Mouse (Mus musculus): ENCODE results near the gene Cdkn1c. TPM values are rescaled to one million over a fixed set of nuclear protein-coding genes. Genes with fewer than 3 reads are reported as not detected.

Cdkn1c gene
- polyA plus RNA-seq, 1 experiment from 2014 or later, result 799 TPM

Other genes with a start within 250 kb of the Cdkn1c start
- 0.16 and 0.30 TPM in 2 replicates for gene Slc22a18, start 12.7 kb upstream of the Cdkn1c start, polyA plus RNA-seq (2014; fragmentation: Nextera tagmentation; extraction: Ambion mirVana)
- gene Phlda2, start 42.1 kb upstream of the Cdkn1c start, polyA plus RNA-seq (2014; fragmentation: Nextera tagmentation; extraction: Ambion mirVana), result 0.37 and 0.54 TPM in 2 replicates
- 190 and 194 TPM in 2 replicates for gene Nap1l4, start 88.1 kb upstream of the Cdkn1c start, polyA plus RNA-seq (2014; fragmentation: Nextera tagmentation; extraction: Ambion mirVana)
- 68.9 and 75.7 TPM in 2 replicates for gene Cars, start 139.0 kb upstream of the Cdkn1c start, polyA plus RNA-seq (2014; fragmentation: Nextera tagmentation; extraction: Ambion mirVana)
- gene Tnfrsf26, start 167.7 kb upstream of the Cdkn1c start, polyA plus RNA-seq (2014; fragmentation: Nextera tagmentation; extraction: Ambion mirVana), result 0.19 and 0.44 TPM in 2 replicates
- 8.0 and 9.5 TPM in 2 replicates for gene Tnfrsf22, start 188.6 kb upstream of the Cdkn1c start, polyA plus RNA-seq (2014; fragmentation: Nextera tagmentation; extraction: Ambion mirVana)
- 0.29 and 0.44 TPM in 2 replicates for gene Tnfrsf23, start 224.8 kb upstream of the Cdkn1c start, polyA plus RNA-seq (2014; fragmentation: Nextera tagmentation; extraction: Ambion mirVana)

Data from midbrain, embryonic 11.5 days (tissue).